Mouse (Mus musculus) heart, embryonic 16.5 days (tissue): Measurements from ENCODE around the gene Cnnm3. TPM values are rescaled to one million over a fixed set of nuclear protein-coding genes. Genes with fewer than 3 reads are reported as not detected.
A peak's percentile ranks its signal among the peaks of the same experiment; 100 is the strongest.

Experiments
- ATAC-seq: fragments of 200-750 bp; cut with Nextera tagmentation; replicated peaks from 2 replicates; pipeline ENCODE4 v1.8.0; 2017; ENCODE audit warnings: moderate number of reproducible peaks; ENCODE audit not compliant: insufficient read depth, low FRiP score; ENCODE audit errors: extremely low read depth
- H3K27ac ChIP-seq: fragments of 300-500 bp; sonication (generic); 2 replicates; pipeline ENCODE4 v1.5.1; 2014; ENCODE audit warnings: mild to moderate bottlenecking, low read length, control low read depth, moderate library complexity
- H3K27me3 ChIP-seq: fragments of 300-500 bp; sonication (generic); 2 replicates; pipeline ENCODE4 v1.6.1; 2014; ENCODE audit warnings: low read length, mixed read lengths; ENCODE audit not compliant: control insufficient read depth, insufficient read depth
- H3K36me3 ChIP-seq: fragments of 300-500 bp; sonication (generic); 2 replicates; pipeline ENCODE4 v1.6.1; 2014; ENCODE audit not compliant: control insufficient read depth, insufficient read depth
- H3K4me1 ChIP-seq: fragments of 300-500 bp; sonication (generic); 2 replicates; pipeline ENCODE4 v1.6.1; 2014; ENCODE audit warnings: low read length, mixed read lengths; ENCODE audit not compliant: control insufficient read depth, insufficient read depth
- H3K4me2 ChIP-seq: fragments of 300-500 bp; sonication (generic); 2 replicates; pipeline ENCODE4 v1.6.1; 2014; ENCODE audit warnings: low read depth, mild to moderate bottlenecking, control low read depth, low read length
- H3K4me3 ChIP-seq: fragments of 300-500 bp; sonication (generic); 2 replicates; pipeline ENCODE4 v1.5.1; 2014; ENCODE audit warnings: mild to moderate bottlenecking, control low read depth, low read length
- H3K9ac ChIP-seq: fragments of 300-500 bp; sonication (generic); 2 replicates; pipeline ENCODE4 v1.6.1; 2014; ENCODE audit warnings: low read length, control low read depth
- H3K9me3 ChIP-seq: fragments of 300-500 bp; sonication (generic); replicated peaks from 2 replicates; pipeline ENCODE4 v1.6.1; 2016; ENCODE audit warnings: low read length; ENCODE audit not compliant: control insufficient read depth
- WGBS: fragments of 180-500 bp; shearing (Covaris S2); extraction: QIAGEN DNeasy Blood & Tissue Kit; methylation state at CpG from one replicate; pipeline ENCODE4 v1.1.7; 2014; 5-methylcytosine and 5-hydroxymethylcytosine counted together
- polyA plus RNA-seq: library from polyadenylated mRNA; unstranded; fragments of >200 nt; fragmentation: Nextera tagmentation; extraction: Ambion mirVana; gene quantifications from 2 replicates; pipeline ENCODE4 v1.2.1, GENCODE M21; 2015

Gene Cnnm3
- polyA plus RNA-seq, 1 experiment from 2014 or later, result 1.8 TPM

DNA sequence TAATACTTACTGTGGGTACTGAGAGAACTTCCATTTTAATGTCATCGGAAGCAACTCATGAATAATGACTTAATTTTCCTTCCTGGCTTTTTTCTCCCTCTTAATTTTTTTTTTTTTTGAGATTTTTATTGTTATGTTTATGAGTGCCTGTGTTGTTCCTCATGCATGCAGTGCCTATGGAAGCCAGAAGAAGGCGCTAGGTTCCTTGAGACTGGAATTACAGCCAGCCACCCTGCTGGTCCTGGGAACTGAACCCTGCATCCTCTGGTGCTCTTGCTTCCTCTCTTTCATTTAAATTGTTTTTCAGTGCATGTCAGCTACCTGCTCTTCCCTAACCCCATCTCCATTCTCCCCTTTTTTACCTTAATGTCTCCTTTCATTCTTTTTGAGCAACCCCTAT, 2.1 kb downstream of the Cnnm3 start:
- H3K4me2 ChIP-seq, result peak overlapping the region; percentile 97
- H3K27ac ChIP-seq, result no peak overlapping the region
- peaks cover 38% of the 10 kb centered on the region for H3K4me1 ChIP-seq
- H3K9me3 ChIP-seq, result no peaks in the 10 kb centered on the region; the same call in 1 of the 2 replicates
- no peaks in the 10 kb centered on the region for H3K27me3 ChIP-seq
- peaks cover 4% of the 10 kb centered on the region for H3K36me3 ChIP-seq
- WGBS, result 58% methylated on average over 2 of the region's 2 CpGs
- peak overlapping the region; percentile 85 for H3K4me3 ChIP-seq
- ATAC-seq, result no peak
- peak overlapping the region; percentile 96 for H3K9ac ChIP-seq

GRCm38 (mm10) chr1:36518259-36518658, 6.6 kb downstream of the Cnnm3 start:
- no peak overlapping the region for H3K4me3 ChIP-seq
- no peaks in the 10 kb centered on the region for H3K9me3 ChIP-seq
- no peak overlapping the region for H3K9ac ChIP-seq
- ATAC-seq, result no peak
- H3K36me3 ChIP-seq, result peaks cover 34% of the 10 kb centered on the region
- H3K27ac ChIP-seq, result no peak overlapping the region
- WGBS, result 61% methylated on average over 3 of the region's 3 CpGs
- H3K4me1 ChIP-seq, result peaks cover 47% of the 10 kb centered on the region
- no peaks in the 10 kb centered on the region for H3K27me3 ChIP-seq
- no peak overlapping the region for H3K4me2 ChIP-seq

GRCm38 (mm10) chr1:36519626-36520025, 8.0 kb downstream of the Cnnm3 start:
- Histone ChIP-seq H3K27me3 (no peaks in the 10 kb centered on the region), H3K4me1 (peaks cover 46% of the 10 kb centered on the region), H3K4me2 (no peak overlapping the region), H3K36me3 (peaks cover 37% of the 10 kb centered on the region), H3K27ac (no peak overlapping the region), H3K4me3 (no peak overlapping the region), H3K9me3 (no peaks in the 10 kb centered on the region), H3K9ac (no peak overlapping the region)
- ATAC-seq, result no peak
- 79% methylated on average over 11 of the region's 11 CpGs for whole genome bisulfite sequencing

DNA sequence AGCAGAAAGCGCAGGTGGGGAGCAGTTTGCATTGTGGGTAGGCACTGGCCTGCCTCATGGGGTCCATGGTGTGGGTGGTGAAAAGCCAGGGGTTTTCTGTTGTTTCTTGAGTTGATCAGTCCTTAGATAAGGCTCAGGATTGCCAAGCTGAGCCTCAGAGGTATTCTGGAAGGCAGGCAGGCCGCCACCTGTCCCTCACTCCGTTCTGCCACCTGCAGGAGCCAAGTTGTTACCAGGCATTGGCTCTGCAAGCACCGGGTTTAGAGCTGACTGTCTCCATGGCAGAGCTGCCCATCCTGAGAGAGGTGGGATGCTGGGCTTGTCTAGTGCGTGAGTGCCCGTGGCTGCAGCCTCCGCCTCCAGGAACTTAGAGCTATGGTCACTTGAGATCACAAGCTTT, 10.5 kb downstream of the Cnnm3 start:
- no peak overlapping the region for H3K4me3 ChIP-seq
- peaks cover 55% of the 10 kb centered on the region for H3K36me3 ChIP-seq
- 94% methylated on average over 7 of the region's 7 CpGs for WGBS
- H3K9ac ChIP-seq, result no peak overlapping the region
- no peak overlapping the region for H3K4me2 ChIP-seq
- no peak for ATAC-seq
- no peaks in the 10 kb centered on the region for H3K9me3 ChIP-seq
- peaks cover 38% of the 10 kb centered on the region for H3K4me1 ChIP-seq
- H3K27ac ChIP-seq, result peak overlapping the region; percentile 28; the same call in 1 of the 2 replicates
- no peaks in the 10 kb centered on the region for H3K27me3 ChIP-seq

DNA sequence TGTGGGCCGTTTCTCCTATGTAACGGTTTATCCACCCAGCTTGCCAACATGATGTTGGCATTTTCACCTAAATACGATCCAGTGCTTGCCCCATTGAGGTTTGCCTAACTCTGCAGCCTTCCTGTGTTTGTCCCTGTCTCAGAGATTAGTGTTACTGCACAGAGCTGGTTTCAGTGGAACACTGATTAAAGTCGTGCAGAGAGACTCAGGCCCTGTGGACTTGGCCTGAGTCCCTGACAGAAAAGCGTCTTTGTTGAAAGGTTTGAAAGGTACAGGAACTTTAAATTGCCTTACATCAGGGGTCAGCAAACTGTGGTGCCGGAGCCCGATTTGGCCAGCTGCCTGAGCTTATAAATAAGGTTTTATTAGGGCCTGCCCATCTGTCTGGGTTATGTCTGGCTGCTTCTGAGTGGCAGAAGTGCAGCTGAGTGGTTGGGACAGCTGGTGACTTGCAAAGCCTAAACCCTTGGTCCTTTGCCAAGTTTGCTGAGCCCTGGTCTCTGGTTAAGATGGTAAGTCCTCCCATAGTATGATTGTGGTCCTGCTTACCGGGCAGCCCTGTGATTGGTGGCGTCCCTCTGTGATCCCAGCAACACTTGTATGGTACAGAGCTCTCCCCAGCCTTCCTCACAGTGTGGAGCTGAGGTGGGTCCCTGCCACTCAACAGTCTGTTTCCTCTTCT, 11.8 kb downstream of the Cnnm3 start:
- Histone ChIP-seq H3K4me1 (peaks cover 31% of the 10 kb centered on the region), H3K27me3 (no peaks in the 10 kb centered on the region), H3K9ac (peak overlapping the region; percentile 47; the same call in 1 of the 2 replicates), H3K27ac (peak overlapping the region; percentile 90), H3K9me3 (no peaks in the 10 kb centered on the region), H3K36me3 (peaks cover 53% of the 10 kb centered on the region), H3K4me2 (peak overlapping the region; percentile 4; the same call in 1 of the 2 replicates), H3K4me3 (no peak overlapping the region)
- peak; percentile 82 for ATAC-seq
- 40% methylated on average over 9 of the region's 9 CpGs for WGBS

GRCm38 (mm10) chr1:36524058-36524457, 12.4 kb downstream of the Cnnm3 start:
- peaks cover 31% of the 10 kb centered on the region for H3K4me1 ChIP-seq
- peak overlapping the region; percentile 90 for H3K27ac ChIP-seq
- H3K36me3 ChIP-seq, result peaks cover 53% of the 10 kb centered on the region

GRCm38 (mm10) chr1:36525774-36526173, 14.1 kb downstream of the Cnnm3 start:
- H3K4me3 ChIP-seq, result no peak overlapping the region
- ATAC-seq, result no peak
- H3K27ac ChIP-seq, result no peak overlapping the region
- H3K27me3 ChIP-seq, result no peaks in the 10 kb centered on the region
- no peak overlapping the region for H3K9ac ChIP-seq
- WGBS, result 87% methylated on average over 12 of the region's 12 CpGs
- H3K36me3 ChIP-seq, result peaks cover 39% of the 10 kb centered on the region
- no peak overlapping the region for H3K4me2 ChIP-seq
- H3K4me1 ChIP-seq, result peaks cover 37% of the 10 kb centered on the region
- H3K9me3 ChIP-seq, result no peaks in the 10 kb centered on the region

More at GRCm38 (mm10) chr1:36524058-36524457, 12.4 kb downstream of the Cnnm3 start:
- Histone ChIP-seq H3K27me3 (no peaks in the 10 kb centered on the region), H3K9me3 (no peaks in the 10 kb centered on the region), H3K9ac (no peak overlapping the region), H3K4me3 (no peak overlapping the region), H3K4me2 (no peak overlapping the region)
- 73% methylated on average over 5 of the region's 5 CpGs for WGBS
- no peak for ATAC-seq

DNA sequence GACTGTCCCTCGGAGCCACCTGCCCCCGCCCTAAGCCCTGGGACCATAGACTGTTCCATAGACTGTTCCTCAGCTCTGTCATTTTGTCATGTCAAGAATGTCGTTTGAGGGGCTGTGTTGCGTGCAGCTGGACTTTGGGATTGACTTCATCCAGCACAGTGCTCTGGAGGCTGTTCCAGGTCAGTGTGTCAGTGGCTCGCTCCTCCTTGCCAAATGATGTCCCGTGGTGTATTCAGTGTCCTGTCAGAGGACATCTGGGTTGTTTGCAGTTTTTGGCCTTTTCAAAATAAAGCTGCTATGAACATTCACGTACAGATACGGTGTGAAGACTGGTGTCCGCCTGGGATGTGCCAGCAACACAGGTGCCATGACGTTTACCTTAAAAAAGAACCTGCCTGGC, 15.2 kb downstream of the Cnnm3 start:
- 82% methylated on average over 10 of the region's 10 CpGs for WGBS
- Histone ChIP-seq H3K4me2 (no peak overlapping the region), H3K4me3 (no peak overlapping the region), H3K27me3 (no peaks in the 10 kb centered on the region), H3K27ac (no peak overlapping the region), H3K9ac (no peak overlapping the region), H3K4me1 (peaks cover 48% of the 10 kb centered on the region), H3K36me3 (peaks cover 31% of the 10 kb centered on the region), H3K9me3 (no peaks in the 10 kb centered on the region)
- no peak for ATAC-seq

GRCm38 (mm10) chr1:36528351-36528750, 16.7 kb downstream of the Cnnm3 start:
- H3K4me2 ChIP-seq, result no peak overlapping the region
- 26% methylated on average over 1 of the region's 1 CpGs for WGBS

More at GRCm38 (mm10) chr1:36528351-36528750, 16.7 kb downstream of the Cnnm3 start:
- Histone ChIP-seq H3K4me1 (peaks cover 39% of the 10 kb centered on the region), H3K27ac (no peak overlapping the region), H3K36me3 (peaks cover 26% of the 10 kb centered on the region), H3K4me3 (no peak overlapping the region), H3K9me3 (no peaks in the 10 kb centered on the region), H3K27me3 (no peaks in the 10 kb centered on the region), H3K9ac (no peak overlapping the region)
- ATAC-seq, result no peak
